In the genomic region with DNA sequence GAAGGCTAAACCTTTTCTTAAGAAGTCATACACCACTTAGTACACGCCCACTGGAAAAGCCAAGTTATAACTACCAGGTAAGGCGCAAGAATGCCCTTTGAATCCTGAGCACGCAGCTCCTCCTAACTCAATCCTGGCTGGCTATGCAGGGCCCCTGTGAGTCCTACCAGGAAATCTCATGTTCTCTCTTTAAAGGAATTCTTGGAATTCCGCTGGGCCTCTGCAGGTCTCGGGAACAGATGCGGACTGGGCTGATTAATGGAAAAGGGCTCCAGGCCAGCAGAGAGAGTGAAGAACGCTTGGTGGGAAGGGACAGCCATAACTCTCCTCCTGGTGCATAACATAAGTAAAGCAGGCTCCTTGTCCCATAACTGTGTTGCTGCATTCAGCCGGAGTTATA, we compare ENCODE assay signal across 8 mouse cellular contexts. TPM values are rescaled to one million over a fixed set of nuclear protein-coding genes. Genes with fewer than 3 reads are reported as not detected.
DNase-seq lines count a peak whose midpoint lies in the region; ATAC-seq and TF ChIP-seq lines count a peak whose summit lies in the region.

No protein-coding gene starts in this region.

- no peak overlapping the region for H3K4me2 ChIP-seq in midbrain, postnatal 0 days (ENCODE audit: low read depth, low read length, poor library complexity, severe bottlenecking)
- no peak overlapping the region for H3K4me2 ChIP-seq in stomach, postnatal 0 days (replicated peaks; ENCODE audit: low read depth)

- peak overlapping the region; percentile 89 for H3K27ac ChIP-seq in midbrain, embryonic 10.5 days (replicated peaks)
- H3K27ac ChIP-seq in midbrain, postnatal 0 days (ENCODE audit: low read depth, low read length) = no peak overlapping the region
- peak overlapping the region; percentile 65 for H3K27ac ChIP-seq in embryonic fibroblast, embryonic 13.5 days (ENCODE audit: insufficient read depth, low read length)
- peak overlapping the region; percentile 77 for H3K27ac ChIP-seq in stomach, postnatal 0 days (replicated peaks)

- no peaks in the 10 kb centered on the region for H3K9me3 ChIP-seq in midbrain, embryonic 10.5 days (replicated peaks)
- no peaks in the 10 kb centered on the region for H3K9me3 ChIP-seq in midbrain, postnatal 0 days (ENCODE audit: low read length)
- no peaks in the 10 kb centered on the region for H3K9me3 ChIP-seq in stomach, postnatal 0 days (ENCODE audit: control insufficient read depth, low read length)

- DNase-seq in midbrain, embryonic 10.5 days (ENCODE audit: low spot score) = no peak
- DNase-seq in midbrain, postnatal 0 days (ENCODE audit: low spot score) = no peak
- DNase-seq in kidney, postnatal 4 days = peak; percentile 75 to 83
- DNase-seq in stomach, postnatal 0 days (ENCODE audit: low spot score) = peak; percentile 67
- DNase-seq in spleen, adult 12 weeks (ENCODE audit: low spot score) = no peak
- no peak for DNase-seq in thymus, postnatal 4 days
- DNase-seq in frontal cortex, postnatal 25 days (ENCODE audit: low spot score in 2 of 2) = no peak

- no peak for TF ChIP-seq CTCF in midbrain, postnatal 0 days (IDR thresholded peaks at IDR 0.05)
- no peak for TF ChIP-seq CTCF in embryonic fibroblast, embryonic 13.5 days (IDR thresholded peaks at IDR 0.05; ENCODE audit: borderline replicate concordance, insufficient read depth, low read length)
- peak; percentile 43 for TF ChIP-seq CTCF in stomach, postnatal 0 days (IDR thresholded peaks at IDR 0.05; ENCODE audit: low read depth)

- no peak for ATAC-seq in midbrain, postnatal 0 days (ENCODE audit: low FRiP score)
- ATAC-seq in stomach, postnatal 0 days (ENCODE audit: low FRiP score, low TSS enrichment) = peak; percentile 47

- 17% methylated on average over 8 of the region's 8 CpGs for WGBS in midbrain, embryonic 10.5 days
- WGBS in midbrain, postnatal 0 days = 48% methylated on average over 8 of the region's 8 CpGs
- 14% methylated on average over 8 of the region's 8 CpGs for WGBS in stomach, postnatal 0 days

- peaks cover 98% of the 10 kb centered on the region for H3K4me1 ChIP-seq in midbrain, embryonic 10.5 days
- 0 out of 2 replicates have a peak, but pooled peaks cover 3% of the 10 kb centered on the region for H3K4me1 ChIP-seq in midbrain, postnatal 0 days (ENCODE audit: insufficient read depth, low read length)
- peaks cover 34% of the 10 kb centered on the region for H3K4me1 ChIP-seq in embryonic fibroblast, embryonic 13.5 days (ENCODE audit: control insufficient read depth, insufficient read depth, low read length)
- H3K4me1 ChIP-seq in stomach, postnatal 0 days (replicated peaks; ENCODE audit: control insufficient read depth, insufficient read depth) = peaks cover 9% of the 10 kb centered on the region

- peak; percentile 34 for TF ChIP-seq EP300 in stomach, postnatal 0 days (optimal IDR thresholded peaks at IDR 0.05)

- peaks cover 26% of the 10 kb centered on the region for H3K27me3 ChIP-seq in midbrain, embryonic 10.5 days (ENCODE audit: low read depth, poor library complexity, severe bottlenecking)
- H3K27me3 ChIP-seq in midbrain, postnatal 0 days (ENCODE audit: insufficient read depth, low read length) = no peaks in the 10 kb centered on the region
- H3K27me3 ChIP-seq in stomach, postnatal 0 days (ENCODE audit: control insufficient read depth, insufficient read depth, low read length) = no peaks in the 10 kb centered on the region

- no peak for TF ChIP-seq POLR2A in embryonic fibroblast, embryonic 13.5 days (IDR thresholded peaks at IDR 0.05; ENCODE audit: low read depth, low read length)

- no peak overlapping the region for H3K9ac ChIP-seq in midbrain, postnatal 0 days (replicated peaks; ENCODE audit: low read length, poor library complexity, severe bottlenecking)
- no peak overlapping the region for H3K9ac ChIP-seq in stomach, postnatal 0 days (ENCODE audit: low read length)

- H3K4me3 ChIP-seq in midbrain, embryonic 10.5 days = no peak overlapping the region
- no peak overlapping the region for H3K4me3 ChIP-seq in midbrain, postnatal 0 days (ENCODE audit: low read depth, low read length)
- no peak overlapping the region for H3K4me3 ChIP-seq in embryonic fibroblast, embryonic 13.5 days (ENCODE audit: insufficient read depth, low read length)
- H3K4me3 ChIP-seq in stomach, postnatal 0 days (ENCODE audit: low read depth, low read length) = no peak overlapping the region

- no peaks in the 10 kb centered on the region for H3K36me3 ChIP-seq in midbrain, embryonic 10.5 days
- H3K36me3 ChIP-seq in midbrain, postnatal 0 days (ENCODE audit: insufficient read depth, low read length) = no peaks in the 10 kb centered on the region
- no peaks in the 10 kb centered on the region for H3K36me3 ChIP-seq in stomach, postnatal 0 days (ENCODE audit: control insufficient read depth, insufficient read depth, low read length)

RNA-seq across cellular contexts. Expression of gene Irs2, which starts 46.3 kb away (rescaled TPM):
- 5.6 and 5.9 TPM in 2 replicates for polyA plus RNA-seq in midbrain, embryonic 10.5 days (2016; fragmentation: Nextera tagmentation; extraction: Ambion mirVana)
- 37.3 and 40.4 TPM in 2 replicates for total RNA-seq in midbrain, postnatal 0 days (2014; rRNA removed)
- 4.8 and 5.6 TPM in 2 replicates for polyA plus RNA-seq in midbrain, postnatal 0 days (2015; fragmentation: Nextera tagmentation; extraction: Ambion mirVana)
- 9.9 and 13.9 TPM in 2 replicates for polyA plus RNA-seq in embryonic fibroblast, embryonic 13.5 days (2011; ENCODE audit: insufficient read length, low read depth, missing spikeins)
- 3.3 and 3.9 TPM in 2 replicates for polyA plus RNA-seq in stomach, postnatal 0 days (2015; fragmentation: Nextera tagmentation; extraction: Ambion mirVana)

Comparison
In these comparisons a context has a peak if more than half of its experiments do, and no peak if none do; other contexts are left out.
1. DNase-seq: peak in kidney, postnatal 4 days (2 of 2) and stomach, postnatal 0 days (single experiment); none in midbrain, embryonic 10.5 days (single experiment), midbrain, postnatal 0 days (single experiment), spleen, adult 12 weeks (single experiment), thymus, postnatal 4 days (single experiment) and frontal cortex, postnatal 25 days (0 of 2).